Mouse (Mus musculus) liver, adult 2 months (tissue): ENCODE data around the gene Zfp14.

Experiments
- CTCF ChIP-seq: fragments of 200-500 bp; IDR thresholded peaks from 2 replicates; pipeline ENCODE4 v1.5.1; 2011; ENCODE audit warnings: low read depth, low read length, control low read depth
- POLR2A ChIP-seq: fragments of 200-500 bp; IDR thresholded peaks from 2 replicates; pipeline ENCODE4 v1.6.1; 2011; ENCODE audit warnings: low read length, control low read depth; ENCODE audit not compliant: insufficient read depth; ENCODE audit errors: extremely low read depth

DNA sequence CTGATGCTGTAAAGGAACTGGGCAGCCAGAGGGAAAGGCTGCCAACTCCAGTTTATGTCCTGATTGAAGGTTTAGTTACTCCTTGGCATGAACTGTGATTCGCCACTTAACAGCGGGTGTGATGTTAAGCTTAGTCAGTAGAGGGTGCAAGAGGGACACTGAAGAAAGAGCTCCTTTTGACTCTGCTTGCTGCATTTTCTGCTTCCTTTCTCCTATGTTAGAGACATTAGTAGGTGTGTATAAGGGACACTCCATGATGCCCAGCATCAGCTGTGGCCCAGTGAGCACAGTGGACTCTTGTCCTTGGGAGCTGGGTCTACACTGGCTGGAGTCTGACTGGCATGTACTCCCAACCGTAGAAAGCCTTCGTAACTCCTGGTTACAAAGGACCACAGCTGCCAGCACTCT, 38.2 kb downstream of the Zfp14 start:
- TF ChIP-seq CTCF (peak; percentile 22; the same call in 1 of the 2 replicates), POLR2A (no peak)
